Mouse (Mus musculus) lung, postnatal 10 days (tissue): ENCODE measurements around the gene Col24a1.

Source experiments
- DNase-seq: peaks from one replicate; pipeline ENCODE4 v3.0.0; 2021

Gene Col24a1

DNA sequence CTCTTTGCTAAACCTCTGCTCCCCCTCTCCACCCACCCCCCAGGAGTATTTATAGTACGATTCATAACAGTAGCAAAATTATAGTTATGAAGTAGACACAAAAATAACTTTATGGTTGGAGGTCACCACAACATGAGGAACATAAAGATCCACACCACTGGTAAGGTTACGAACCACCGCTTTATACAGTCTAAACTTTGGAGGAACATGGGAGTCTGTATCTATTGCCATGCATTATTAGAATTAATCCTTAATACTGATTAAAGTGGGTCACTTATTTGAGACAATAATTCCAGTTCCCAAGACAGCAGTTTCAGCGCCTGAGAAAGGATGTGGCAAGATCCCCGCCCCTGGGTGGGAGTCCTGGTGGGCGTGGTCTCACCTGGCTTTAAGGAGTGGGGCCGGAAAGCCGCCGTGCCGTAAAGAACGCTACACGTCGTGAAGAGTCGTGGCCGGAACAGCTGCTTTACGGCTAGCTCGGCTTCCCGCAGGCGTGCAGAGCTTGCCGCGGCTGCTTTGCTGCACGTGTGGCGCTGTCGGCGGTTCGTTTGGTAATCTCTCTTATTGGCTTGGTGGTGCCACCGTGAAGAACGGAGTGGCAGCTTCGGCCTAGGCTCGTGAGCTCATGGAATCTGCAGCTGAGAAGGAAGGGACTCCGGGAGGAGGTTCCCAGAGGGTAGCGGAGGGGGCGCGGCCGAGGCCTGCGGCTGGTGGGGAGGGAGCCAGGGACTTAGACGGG is 283.6 kb downstream of the Col24a1 start, which contains the start of gene Znhit6:
TSS of gene Znhit6 (plus strand) at position 463 of the 739 bp plus-strand sequence.
- peak; percentile 96 for DNase-seq

DNA sequence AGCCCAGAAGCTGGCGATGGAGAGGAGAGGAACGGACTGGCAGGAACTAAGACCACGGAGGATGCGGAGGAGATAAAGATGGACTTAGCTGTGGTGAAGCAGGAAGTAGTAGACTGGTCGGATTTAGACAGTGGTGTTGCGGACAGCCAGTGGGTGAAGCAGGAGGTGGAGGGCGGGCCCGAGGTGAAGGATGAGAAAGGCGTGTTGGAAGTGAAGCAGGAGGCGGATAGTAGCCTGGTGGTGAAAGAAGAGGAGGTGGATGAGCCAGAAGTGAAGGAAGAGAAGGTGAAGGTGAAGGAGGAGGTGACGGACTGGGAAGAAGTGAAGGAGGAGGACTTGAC is 284.2 kb downstream of the Col24a1 start:
- no peak for DNase-seq

DNA sequence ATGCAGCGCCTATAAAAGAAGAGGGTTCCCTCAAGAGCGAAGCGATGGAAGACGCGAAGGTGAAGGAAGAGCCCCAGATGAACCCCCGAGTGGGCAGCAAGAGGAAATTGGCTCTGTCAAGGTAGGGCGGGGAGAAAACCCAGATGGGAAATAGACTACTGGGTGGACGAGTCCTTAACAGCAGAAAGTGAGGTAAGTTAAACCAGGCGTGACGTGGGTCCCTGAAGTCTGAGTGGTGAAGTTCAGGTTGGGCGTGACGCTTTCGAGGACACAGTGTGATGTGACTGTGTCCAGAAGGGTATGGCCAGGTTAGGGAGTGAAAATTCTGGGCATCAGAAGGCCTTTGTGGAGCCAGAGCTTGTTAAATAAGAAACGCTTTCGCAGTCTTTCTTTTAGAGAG is 284.6 kb downstream of the Col24a1 start:
- DNase-seq = no peak

DNA sequence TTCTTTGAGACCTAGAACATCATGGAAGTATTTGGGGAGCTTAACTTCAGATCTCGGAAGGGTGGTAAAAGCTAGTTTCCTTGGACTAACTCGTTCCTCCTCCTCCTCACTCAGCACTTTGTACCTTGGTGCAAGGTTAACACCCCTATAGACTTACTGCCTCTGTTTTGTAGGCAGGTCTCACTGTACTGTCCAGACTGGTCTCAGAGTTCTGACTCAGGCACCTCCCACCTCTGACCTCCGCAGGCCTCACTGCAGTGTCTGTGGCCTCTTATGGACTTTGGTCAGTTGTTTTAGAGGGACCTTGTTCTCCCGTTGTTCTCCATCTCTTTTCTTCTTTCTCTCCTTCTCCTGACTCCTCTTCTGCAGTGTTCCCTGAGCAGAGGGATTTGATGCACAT is 290.8 kb downstream of the Col24a1 start:
- DNase-seq = no peak

DNA sequence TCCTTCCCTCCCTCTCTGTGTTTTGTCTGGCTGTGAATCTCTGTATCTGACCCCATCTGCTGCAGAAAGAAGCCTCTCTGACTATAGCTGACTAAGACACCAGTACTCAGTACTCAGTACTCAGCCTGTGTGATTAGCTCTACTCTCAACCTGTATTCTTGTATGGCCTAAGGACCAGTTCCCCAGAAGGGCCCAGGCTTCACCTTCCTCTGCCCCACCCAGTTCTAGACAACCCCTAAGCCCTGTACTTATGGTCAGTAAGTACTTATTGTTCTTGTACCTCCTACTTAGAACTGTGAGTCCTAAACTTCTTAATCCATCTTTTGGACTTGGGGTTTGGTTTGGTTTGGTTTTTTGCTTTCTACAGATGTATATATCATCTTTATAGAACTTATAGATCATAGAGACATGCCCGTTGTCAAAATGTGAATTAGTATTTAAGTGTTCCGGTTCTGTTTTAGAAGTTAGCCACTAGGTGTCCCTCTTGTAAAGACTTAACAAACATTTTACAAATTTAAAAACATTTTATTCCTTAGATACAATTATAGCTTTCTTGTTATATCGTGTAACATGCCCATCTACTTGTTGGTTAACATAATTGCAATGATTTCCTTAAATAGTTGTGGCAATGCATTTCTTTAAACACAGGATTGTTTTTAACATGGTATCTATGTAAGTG is 291.4 kb downstream of the Col24a1 start:
- no peak for DNase-seq

DNA sequence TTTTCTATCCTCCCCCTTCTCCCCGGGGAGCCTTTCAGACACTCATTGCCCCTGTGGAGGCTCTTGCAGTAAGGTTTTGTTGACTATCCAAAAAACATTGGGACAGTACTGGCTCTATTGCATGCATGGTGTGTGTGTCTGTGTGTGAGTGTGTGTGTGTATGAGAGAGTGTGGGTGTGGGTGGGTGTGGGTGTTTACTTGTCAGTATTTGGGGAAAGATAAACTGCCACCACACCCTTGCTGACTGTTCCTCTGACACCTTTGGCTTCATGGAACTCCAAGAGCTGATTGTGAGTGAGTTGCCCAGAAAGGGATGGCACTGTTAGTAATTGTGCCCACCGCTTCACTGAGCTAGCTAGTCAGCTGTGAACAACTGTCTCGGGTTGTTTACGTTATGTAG is 298.3 kb downstream of the Col24a1 start:
- DNase-seq = no peak

DNA sequence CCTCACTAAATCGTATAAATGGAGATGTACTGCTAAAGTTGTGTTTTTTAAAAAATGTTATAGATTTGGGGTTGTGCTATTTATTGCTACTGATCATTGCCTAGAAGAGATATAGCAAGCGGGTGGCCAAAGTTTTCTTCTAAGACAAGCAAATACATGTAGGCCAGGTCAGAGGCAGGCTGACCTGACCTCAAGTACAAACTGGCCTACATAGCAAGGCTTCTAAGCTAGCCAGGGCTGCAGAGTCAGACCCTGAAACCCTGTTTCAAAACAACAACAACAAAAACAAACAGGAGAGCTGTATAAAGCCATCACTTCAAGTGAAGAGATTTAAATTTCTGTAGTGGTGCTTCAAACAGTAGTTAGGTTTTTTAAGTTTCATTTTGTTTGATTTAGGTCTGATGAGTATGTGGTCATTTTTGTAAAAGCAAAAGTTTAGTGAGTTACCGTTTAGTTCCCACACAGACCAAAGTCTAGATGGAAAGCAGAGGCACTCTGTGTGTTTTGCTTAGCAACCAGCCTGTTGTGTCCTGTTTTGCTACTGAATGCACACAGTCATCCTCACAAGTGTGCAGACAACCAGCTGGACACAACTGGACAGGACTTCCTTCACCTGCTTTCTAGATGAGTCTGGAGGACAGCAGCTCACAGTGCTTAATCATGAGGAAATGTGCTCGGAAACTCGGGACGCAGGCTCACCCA is 299.7 kb downstream of the Col24a1 start:
- DNase-seq = no peak

DNA sequence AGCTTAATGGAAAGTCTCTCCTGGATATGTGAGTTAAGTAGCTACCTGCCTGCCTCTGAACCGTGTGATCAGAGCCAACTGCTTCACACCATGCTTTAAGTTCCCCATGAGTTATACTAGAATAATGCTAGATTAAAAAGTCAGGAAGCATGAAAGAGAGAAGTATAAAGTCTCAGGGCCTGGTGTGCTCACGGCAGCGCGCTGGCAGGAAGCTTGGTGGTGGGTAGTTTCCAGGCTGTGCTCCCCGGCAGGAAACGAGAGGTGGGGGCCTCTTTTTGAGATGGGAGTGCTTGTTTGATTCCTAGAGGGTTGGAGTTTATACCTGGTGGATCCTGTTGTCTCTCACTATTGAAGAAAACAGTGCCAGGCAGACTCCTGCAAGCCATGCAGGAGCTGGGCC is 303.1 kb downstream of the Col24a1 start:
- no peak for DNase-seq

DNA sequence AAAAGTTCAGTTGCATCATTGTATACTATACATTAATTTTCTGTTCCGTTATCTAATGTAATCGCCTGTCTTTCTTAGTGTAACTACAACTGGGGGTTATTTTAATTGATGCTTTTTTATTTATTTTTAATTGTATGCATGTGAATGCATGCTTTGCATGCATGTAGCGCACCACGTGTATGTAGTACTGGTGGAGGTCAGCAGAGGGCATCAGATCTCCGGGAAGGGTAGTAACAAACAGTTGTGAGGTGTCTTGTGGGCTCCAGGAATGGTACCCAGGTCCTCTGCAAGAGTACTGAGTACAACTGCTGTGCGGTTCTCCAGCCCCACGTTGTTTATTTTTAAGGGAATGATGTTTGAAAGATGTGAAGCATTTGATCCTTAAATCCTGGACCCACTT is 306.8 kb downstream of the Col24a1 start:
- no peak for DNase-seq

DNA sequence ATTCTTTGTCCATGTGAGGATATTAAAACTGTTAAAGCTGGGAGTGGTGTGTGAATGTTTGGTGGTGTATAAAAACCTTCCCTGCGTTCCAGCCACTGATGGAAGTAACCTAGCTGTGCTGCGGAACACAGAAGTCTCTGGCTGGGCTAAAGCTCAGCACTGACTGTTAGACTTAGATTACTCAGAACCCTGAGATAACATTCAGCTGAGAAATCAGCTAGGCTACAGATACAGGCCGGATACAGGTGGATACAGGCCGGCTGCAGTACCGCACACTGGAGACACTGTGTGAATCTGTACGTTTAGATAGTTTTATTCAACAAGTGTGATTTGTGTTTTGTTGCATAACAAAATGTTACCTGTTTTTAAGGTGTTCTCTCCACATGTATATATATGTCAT is 308.5 kb downstream of the Col24a1 start:
- DNase-seq = no peak

DNA sequence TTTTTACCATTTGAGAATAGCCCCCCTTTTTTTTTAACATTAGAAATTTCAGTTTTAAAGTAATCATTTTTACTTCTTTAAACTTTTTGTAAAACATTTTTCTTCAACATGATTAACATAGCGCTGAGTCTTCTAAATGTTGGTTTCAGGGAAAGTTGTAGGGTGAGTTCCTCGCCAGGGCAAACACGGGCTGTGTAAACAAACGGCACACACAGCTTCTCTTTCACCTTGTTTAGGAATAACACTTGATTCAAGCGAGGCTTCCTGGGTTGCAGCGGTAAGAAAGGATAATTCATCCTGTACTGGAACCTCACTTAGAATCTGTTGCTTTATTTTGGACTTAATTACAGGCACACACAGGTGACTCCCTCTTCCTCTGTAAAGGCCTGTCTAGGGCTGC is 309.1 kb downstream of the Col24a1 start:
- DNase-seq = no peak
